Mouse (Mus musculus): ENCODE data around the gene Got1.
A peak's percentile ranks its signal among the peaks of the same experiment; 100 is the strongest.
"Not testable (repeated sequence)": the region's sequence is repeated elsewhere in the genome, so short reads cannot be mapped to it uniquely, and the experiment has no call there.

Got1 gene

DNA sequence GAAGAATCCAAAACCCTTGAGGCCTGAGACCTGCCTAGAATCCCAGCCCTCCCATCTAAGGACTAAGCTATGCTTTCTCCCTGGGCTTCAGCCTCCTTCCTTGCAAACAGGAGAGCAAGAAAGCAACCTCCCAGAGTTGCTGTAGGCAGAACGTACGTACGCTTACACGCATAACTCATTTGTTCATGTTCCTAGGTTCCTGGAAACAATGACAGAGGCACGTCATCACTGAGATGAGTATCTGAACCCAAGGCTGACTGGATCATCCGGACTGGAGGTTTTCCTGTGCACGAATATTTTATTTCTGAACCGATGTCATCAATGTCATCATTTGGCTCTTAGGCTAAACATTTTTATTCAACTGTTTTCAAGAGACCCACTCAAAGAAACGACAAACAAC is 2.4 kb downstream of the Got1 start:
- DNase-seq (ENCODE audit: low spot score), result no peak

DNA sequence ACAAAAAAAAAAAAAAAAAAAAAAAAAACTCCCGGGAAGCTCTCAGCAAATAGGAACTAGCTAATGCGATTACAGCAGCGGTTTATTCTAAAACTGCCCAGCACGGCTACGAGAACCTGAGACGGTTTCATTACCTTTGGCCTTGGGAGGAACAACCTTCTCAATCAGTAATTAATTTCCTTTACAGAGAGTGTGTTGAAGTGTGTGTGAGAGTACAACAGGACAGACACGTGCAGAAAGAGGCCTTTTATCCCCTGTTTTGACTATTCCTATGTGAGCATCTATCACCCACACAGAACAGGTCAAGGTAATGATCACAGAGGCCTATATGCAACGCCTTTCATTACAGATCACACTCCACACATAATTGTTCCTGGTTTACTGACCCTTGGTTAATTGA is 3.0 kb downstream of the Got1 start:
- no peak for DNase-seq (ENCODE audit: low spot score)

DNA sequence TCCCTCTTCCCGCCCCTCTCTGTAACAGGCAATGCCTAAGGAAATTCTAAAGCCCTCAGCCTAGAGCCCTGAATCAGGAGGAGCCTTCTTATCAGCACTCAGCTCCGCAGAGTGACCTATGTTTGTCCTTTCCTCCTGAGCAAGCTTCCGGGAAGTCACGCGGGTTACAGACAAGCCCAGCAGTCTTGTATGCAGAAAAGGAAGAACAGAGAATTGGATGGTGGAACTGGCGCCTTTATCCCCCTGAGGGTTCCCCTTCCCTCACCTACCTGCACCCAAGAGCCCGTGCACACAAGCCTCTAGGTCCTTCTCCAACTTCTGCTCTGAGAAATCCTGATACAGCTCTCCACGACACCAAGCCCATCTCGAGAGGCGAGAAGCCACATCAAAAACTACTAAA is 4.0 kb downstream of the Got1 start:
- no peak for DNase-seq (ENCODE audit: low spot score)

DNA sequence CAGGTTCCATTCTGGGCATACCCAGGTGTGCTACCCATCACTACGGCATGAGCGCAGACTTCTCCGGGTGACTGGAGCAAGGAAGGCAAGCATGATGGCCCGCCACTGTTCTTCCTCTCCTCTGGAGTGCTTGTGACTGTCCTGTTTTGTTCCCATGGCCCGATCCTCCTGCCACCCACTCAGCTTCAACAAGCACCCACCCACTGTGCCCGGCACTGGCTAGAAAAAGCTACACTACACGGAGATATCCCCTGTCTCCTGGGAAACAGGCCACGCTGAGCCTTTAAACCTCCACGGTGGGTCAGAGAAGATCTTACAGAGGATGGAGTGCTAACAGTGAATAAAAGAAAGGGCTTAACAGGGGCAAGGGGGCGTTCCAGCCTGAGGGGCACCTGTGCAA is 5.2 kb downstream of the Got1 start:
- DNase-seq (ENCODE audit: low spot score), result no peak

DNA sequence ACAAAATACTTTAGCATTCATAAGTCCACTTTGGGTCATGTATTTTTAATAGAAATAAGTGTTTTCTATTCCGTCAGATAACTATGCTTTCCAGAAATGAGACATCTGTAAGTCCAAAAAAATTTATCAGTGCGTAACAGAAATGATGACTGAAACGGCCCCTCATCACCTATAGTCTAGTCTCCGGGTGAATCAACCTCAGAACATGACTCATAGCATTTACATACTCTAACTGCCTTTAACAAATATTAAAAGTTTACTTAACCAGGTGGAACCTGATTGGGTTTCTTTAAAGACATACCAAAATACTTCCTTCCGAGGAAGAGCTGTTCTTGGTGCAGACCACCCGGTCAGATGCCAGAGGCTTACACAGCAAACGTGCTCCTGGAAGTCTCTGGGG is 6.1 kb downstream of the Got1 start:
- DNase-seq (ENCODE audit: low spot score), result no peak

DNA sequence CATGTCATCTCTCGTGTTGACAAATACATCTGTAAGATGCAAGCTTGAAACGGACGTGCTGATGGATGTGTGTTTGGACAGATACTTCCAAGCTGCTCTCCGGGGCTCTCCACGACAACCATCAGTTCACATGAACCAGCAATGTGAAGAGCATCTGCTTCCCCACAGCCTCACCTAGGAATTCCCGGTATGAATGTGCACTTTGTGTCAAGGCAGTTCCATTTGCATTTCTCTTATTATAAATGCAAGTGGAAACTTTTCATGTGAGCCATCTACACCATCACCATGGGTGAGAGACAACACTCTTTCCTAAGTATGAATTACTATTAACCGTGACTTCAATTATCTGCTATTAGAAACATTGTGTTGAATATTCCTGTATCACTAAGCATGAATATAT is 6.6 kb downstream of the Got1 start:
- DNase-seq (ENCODE audit: low spot score), result no peak

DNA sequence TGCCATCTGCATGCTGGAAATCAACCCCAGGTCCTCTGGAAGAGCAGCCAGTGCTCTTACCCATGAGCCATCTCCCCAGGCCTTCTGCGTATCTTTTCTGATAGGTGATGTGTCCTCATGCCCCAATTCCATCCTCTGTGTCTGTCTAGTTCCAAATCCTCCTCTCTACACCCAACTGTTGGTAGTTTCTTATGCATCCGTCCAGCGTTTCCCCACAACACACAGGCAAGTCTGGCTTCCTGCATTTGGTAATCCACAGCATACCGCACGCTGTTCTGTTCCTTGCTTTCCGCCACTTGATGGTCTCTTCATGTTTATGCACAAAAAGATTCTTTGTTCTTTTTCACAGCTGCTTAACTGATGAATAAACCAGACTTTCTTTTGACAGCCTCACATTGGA is 7.1 kb downstream of the Got1 start:
- DNase-seq (ENCODE audit: low spot score), result no peak

DNA sequence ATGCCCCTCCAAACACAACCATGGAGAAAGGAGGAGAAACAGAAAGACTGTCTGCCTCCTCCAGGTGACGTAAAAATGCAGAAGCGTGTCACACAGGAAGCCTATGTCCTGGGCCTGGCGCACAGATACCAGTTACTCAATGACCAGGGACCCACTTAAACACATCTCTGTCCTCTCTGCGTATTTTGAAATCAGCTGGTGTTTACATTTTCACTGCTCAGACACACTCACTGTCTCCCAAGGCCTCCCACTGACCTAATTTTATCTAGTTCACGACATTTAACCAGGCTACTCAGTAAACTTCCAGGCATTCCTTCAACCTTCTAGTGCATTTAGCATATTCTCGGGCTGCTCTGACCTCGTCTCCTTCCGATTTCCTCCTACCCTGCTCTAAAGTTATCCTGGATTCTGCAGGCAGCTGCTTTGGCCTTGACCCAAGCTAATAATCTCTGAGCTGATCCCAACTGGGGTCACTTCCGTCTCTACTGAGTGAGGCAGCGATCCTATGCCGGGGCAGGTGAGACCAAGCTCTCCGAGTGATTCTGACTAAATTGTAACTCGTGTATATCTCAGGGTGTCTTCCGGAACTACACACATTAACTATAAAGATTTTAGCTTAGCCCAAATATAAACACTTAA is 7.9 kb downstream of the Got1 start:
- DNase-seq (ENCODE audit: low spot score), result no peak

DNA sequence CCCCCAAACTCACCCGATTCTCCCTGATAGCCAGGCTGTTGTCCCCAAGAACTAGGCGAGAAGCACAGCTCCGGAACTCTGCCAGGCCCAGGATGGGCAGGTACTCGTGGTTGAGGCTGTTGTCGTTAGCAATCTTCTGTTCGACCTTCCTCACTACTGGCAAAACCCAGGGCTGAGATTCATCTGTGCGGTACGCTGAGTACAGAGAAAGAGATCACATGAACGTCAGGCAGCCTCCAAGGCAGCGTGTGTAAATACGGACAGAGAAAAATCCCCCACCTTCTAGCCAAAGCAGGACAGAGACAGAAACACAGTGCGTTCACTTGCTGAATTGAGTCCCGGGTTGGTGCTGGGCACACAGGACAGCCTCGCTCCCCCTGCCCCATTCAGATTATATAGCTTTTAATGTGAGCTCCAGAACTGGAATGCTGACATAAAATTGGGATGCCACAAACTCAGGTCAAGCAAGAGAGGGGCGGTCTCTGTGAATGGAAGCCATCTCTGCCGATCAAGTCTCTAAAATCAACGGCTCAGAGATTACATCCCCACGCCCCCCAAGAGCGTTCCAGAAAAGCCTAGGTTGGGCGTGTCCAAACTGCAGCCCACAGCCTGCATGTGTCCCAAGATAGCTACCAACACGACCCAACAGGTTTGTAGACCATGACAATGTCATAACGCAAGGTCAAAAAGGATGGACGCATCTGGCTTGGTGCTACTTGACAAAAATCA is 8.6 kb downstream of the Got1 start:
- no peak for DNase-seq (ENCODE audit: low spot score)

DNA sequence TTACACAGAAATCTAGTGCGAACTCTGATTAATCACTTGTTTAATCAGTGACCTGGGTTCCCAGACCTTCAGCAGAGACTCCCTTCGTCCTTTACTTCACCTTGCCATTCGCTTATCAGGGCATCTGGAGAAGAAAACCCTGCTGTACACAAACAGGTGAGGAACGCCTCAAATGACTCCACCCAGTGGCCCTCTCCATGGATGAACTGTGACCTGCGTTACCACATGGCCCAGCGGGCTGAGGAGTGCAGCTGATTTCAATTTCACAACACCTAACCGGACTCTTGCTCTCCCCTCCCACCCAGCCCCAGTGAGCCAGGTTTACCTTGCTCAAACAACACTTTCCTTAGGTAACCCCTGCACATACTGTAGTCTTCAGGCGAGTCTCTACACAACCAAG is 10.5 kb downstream of the Got1 start:
- no peak for DNase-seq (ENCODE audit: low spot score)

DNA sequence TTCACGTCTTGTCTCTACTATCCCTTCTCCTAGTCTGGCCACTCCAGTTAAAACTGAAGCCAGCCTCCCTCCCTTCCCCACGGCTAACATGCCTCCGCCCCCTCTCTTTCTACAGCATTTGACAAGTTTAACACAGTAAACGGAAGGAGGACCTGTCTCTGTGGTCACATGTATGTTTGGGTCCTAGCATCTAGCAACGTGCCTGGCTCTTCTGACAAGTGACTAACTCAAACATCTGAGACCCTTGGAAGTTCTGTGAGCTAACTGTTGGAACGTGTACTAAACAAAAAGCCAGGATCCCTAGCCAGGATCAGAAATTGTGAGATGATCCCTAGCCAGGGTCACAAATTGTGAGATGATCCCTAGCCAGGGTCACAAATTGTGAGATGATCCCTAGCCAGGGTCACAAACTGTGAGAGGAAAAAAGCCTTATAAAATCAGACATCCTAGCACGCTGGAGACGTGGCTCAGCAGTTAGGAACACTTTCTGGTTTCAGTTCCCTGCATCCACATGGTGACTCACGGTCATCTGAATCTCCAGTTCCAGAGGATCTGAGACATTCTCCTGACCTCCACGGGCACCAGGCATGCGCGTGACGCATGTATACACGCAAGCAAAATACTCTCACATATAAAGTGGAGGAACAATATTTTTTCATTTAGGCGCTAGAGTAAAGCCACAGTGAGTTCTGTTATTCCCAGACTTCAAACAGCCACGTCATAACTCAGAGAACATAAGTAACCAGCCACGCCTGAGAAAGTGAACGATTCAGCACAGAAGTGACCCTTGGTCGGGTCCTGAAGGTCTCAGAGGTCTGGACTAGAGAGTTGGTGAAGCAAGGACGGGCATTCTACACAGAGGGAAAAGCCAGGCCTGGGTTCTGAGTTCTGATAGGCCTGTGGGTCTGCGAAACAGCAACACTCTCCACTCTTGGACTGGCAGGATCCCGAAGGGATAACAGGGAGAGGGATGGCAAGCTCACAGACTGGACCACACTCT is 12.5 kb downstream of the Got1 start:
- DNase-seq (ENCODE audit: low spot score), result no peak

DNA sequence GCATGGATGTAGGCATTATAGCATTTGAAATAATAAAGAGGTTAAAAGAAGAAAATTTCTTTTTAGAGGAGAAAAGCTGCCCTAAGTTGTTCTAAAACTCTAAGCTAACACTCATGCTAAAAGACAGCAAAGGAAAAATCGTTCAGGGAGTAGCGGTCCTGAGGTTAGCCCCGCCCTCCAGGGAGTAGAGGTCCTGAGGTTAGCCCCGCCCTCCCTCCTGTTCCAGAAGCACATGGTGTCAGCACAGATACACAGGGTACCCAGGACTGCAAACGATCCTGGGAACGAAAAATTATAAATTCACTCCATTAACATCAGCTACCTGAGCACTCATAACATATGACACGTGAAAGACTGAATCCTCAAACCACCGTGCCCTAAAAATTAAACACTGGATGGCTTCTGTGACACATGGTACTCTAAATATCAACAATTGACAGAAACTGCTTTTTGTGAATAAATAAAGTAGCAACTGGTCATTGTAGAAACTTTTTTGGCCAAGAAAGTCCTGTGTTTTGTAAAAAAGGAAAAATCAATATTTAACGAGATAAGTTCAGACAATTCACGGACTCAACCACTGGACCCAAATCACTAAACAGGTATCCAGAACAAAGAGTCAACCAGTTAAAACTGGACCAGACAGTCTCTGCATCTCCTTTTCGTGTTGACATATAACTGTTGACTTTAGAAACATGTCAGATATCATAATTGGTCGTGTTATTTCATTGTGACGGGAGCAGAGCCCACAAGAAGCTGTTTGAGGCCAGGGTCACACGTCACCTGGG is 13.8 kb downstream of the Got1 start:
- DNase-seq (ENCODE audit: low spot score), result no peak

DNA sequence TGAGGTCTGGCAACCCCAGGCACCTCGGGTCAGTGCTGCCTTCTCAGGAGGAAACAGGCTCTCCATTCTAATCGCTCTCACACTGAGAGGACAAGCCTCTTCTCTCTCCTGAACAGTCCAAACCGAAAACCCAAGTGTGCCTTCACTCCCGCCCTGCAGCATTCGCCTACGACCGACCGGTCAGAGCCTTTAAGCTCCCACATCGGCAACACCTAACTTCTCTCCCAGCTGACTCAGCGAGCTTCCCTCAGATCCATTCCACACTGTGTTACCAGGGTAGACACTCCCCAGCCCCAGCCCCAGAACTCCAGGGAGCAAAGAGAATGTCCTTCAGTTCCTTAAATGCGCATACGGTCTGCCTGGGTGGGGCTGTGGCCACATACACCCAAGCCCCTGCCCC is 19.0 kb downstream of the Got1 start:
- DNase-seq (ENCODE audit: low spot score), result no peak

DNA sequence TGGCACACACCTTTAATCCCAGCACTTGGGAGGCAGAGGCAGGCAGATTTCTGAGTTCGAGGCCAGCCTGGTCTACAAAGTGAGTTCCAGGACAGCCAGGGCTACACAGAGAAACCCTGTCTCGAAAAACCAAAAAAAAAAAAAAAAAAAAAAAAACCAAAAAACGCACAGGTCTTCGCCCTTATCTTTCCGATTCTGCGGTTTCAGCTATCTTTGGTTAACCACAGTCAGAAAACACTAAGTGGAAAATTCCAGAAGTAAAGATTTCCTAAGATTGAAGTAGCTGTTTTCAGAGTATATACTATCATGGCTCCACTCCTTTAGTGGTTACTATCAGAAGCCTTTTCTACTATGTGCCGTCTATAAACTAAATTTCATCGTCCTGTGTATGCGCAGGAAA is 20.8 kb downstream of the Got1 start:
- DNase-seq (ENCODE audit: low spot score), result not testable (repeated sequence)

DNA sequence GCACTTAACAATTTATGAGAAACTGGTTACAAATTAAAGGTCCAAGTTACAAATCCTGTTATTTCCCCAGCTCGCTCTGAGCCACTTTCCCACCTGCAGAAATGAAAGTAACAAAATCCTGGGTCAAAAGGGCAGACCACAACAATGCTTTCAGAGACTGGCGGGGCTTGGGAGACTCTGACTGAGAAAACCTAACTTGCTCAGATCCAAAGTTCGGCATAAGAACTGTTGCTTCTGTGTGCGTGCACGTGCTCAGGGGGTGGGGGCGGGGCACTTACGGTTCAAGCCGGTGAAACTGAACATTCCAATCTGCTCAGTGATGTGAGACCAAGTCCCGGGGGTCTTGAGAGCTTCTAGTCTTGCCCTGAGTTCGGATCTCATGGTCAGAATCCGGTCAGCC is 21.8 kb downstream of the Got1 start:
- no peak for DNase-seq (ENCODE audit: low spot score)

DNA sequence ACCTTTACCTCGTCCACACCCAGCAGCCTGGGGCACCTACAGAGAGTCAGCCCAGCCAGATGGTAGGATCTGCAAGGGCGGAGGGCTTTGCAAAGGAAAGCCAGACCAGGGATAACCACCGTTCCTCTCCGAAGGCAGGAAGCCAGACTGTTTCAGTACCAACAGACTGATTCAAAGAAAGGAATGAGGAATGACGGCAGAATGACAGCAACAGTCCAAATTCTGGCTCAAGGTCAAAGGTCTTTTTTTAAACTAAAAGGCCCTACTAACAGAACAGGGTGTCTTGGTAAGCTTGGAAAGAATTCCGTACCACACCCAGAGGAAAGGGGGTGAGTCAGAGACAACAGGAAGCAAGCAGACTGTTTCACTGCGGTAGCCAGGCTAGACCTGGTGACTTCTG is 25.5 kb downstream of the Got1 start:
- DNase-seq (ENCODE audit: low spot score), result no peak

DNA sequence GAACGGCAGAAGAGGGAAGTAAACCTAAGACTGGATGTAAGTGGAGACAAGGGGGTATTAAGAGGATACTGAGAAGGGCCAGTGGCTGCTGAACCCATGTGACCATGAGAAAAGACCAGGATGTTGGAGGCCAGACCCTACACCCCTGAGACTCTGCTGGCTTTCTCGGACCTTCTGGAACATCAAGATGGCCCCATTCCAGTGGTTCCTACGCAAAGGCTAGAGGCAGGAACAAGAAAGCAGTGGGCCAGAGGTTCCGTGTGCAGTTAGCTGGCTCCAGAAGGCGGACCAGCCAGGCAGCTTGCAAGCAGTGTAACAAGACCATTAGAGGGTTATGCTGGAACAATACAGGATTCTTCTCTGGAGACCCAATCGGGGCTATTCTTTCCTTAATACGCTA is 27.0 kb downstream of the Got1 start:
- no peak for DNase-seq (ENCODE audit: low spot score)

DNA sequence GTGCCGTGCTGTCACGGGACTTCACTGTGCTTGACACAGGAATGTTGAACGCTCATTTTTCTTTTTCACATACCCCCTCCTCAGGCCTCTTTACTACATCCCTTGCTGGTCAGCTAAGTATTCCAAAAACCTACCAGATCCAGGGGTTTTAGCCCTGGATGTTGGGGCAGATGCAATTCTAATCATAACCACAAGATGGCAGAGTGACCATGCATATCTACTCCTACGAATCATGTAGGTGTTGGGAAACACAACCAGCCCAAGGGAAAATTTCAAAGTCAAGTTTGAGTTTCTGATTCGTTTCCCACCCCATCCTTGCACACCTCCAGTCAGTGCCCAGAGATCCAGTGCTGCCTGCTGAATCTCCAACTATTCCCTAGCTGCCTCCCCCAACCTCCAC is 28.6 kb downstream of the Got1 start:
- DNase-seq (ENCODE audit: low spot score), result peak; percentile 66

DNA sequence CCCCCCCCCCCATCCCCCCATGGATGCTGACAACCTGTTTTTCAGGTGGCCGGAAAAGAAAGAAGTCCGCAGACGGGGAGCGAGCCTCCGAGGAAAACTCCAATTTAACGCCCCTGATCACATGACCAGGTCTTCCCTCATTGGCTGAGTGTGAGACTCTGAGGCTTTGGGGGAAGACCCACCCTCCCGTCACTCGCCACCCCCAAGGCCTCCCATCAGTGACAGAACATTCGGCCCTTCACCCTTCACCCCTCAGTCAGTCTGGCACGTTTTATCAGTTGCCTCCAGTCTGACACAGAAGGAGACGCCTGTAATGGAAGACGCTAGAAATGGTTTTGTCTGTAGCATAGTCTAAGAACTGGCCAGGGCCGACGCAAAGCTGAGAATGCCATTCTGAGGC is 29.5 kb downstream of the Got1 start:
- peak; percentile 56 for DNase-seq (ENCODE audit: low spot score)

DNA sequence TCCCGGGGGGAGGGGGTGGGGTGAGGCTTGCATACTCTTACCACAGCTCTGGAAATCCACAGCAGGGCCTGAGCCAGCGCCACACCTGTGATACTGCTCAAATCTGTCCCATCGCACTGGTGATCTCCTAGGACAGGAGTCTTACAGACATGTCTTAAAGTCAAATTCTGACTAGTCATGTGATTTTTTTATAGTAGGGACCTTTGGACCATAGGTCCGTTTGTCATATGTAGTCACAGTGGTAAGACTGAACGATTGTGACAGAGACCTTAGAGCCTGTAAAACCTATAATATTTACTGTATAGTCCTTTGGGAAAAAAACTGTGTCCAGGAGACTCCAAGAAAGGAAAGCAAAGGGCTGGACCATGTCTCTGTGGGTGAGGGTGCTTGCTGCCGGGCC is 30.5 kb downstream of the Got1 start:
- no peak for DNase-seq (ENCODE audit: low spot score)

DNA sequence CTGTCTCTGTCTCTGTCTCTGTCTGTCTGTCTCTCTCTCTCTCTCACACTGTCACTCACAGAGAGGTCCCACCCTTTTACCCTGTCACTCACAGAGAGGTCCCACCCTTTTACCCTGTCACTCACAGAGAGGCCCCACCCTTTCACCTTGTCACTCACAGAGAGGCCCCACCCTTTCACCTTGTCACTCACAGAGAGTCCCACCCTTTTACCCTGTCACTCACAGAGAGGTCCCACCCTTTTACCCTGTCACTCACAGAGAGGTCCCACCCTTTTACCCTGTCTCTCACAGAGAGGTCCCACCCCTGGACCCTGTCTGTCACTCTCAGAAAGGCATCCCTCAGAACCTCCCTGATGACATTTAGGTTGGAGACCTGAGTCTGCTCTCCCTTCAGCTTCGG is 31.1 kb downstream of the Got1 start:
- DNase-seq (ENCODE audit: low spot score), result peak; percentile 50

DNA sequence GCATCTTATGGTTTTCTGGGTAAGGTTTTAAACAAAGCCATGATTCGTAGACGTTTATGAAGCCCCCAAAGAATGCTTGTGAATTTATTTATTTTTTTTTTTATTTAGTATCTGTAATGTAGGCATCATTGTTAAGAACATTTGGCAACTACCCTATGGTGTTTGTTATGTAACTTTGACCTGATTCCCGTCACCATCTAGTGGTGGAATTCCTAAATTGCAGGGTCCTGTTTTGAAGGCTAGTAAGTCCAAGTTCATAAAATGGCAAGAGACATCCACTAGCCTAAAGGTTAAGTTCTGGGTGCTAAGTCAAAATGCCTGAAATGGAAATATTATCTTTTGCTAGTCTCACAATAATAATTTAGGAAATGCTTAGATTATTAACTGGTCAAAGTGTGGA is 37.0 kb downstream of the Got1 start:
- no peak for DNase-seq (ENCODE audit: low spot score)
